Mouse (Mus musculus) kidney, embryonic 16.5 days (tissue): ENCODE measurements around the gene Tubg2. TPM values are rescaled to one million over a fixed set of nuclear protein-coding genes. Genes with fewer than 3 reads are reported as not detected.

Source experiments
- ATAC-seq: fragments of 200-750 bp; cut with Nextera tagmentation; 2 replicates; pipeline ENCODE4 v1.8.0; 2017; ENCODE audit warnings: moderate TSS enrichment; ENCODE audit not compliant: low FRiP score, low TSS enrichment
- H3K27ac ChIP-seq: fragments of 300-500 bp; sonication (generic); 2 replicates; pipeline ENCODE4 v1.5.1; 2014; ENCODE audit warnings: low read length
- H3K27me3 ChIP-seq: fragments of 300-500 bp; sonication (generic); 2 replicates; pipeline ENCODE4 v1.6.1; 2014; ENCODE audit warnings: low read length, control low read depth, mixed read lengths; ENCODE audit not compliant: insufficient read depth
- H3K36me3 ChIP-seq: fragments of 300-500 bp; sonication (generic); 2 replicates; pipeline ENCODE4 v1.6.1; 2014; ENCODE audit warnings: low read length, control low read depth, mixed read lengths; ENCODE audit not compliant: insufficient read depth
- H3K4me1 ChIP-seq: fragments of 300-500 bp; sonication (generic); 2 replicates; pipeline ENCODE4 v1.6.1; 2014; ENCODE audit warnings: low read length, control low read depth, mixed read lengths; ENCODE audit not compliant: insufficient read depth
- H3K4me2 ChIP-seq: fragments of 300-500 bp; sonication (generic); replicated peaks from 2 replicates; pipeline ENCODE4 v1.6.1; 2014; ENCODE audit warnings: low read depth, low read length
- H3K4me3 ChIP-seq: fragments of 300-500 bp; sonication (generic); 2 replicates; pipeline ENCODE4 v1.5.1; 2014; ENCODE audit warnings: mild to moderate bottlenecking, low read length
- H3K9ac ChIP-seq: fragments of 300-500 bp; sonication (generic); replicated peaks from 2 replicates; pipeline ENCODE4 v1.6.1; 2014; ENCODE audit warnings: low read length
- H3K9me3 ChIP-seq: fragments of 300-500 bp; sonication (generic); 2 replicates; pipeline ENCODE4 v1.6.1; 2016; ENCODE audit warnings: low read length, control low read depth
- WGBS: fragments of 180-500 bp; shearing (Covaris S2); extraction: QIAGEN DNeasy Blood & Tissue Kit; methylation state at CpG from one replicate; pipeline ENCODE4 v1.1.7; 2014; 5-methylcytosine and 5-hydroxymethylcytosine counted together
- polyA plus RNA-seq: library from polyadenylated mRNA; unstranded; fragments of >200 nt; fragmentation: Nextera tagmentation; extraction: Ambion mirVana; gene quantifications from 2 replicates; pipeline ENCODE4 v1.2.1, GENCODE M21; 2015

The Tubg2 gene
- polyA plus RNA-seq, 1 experiment from 2014 or later: 4.2 TPM

DNA sequence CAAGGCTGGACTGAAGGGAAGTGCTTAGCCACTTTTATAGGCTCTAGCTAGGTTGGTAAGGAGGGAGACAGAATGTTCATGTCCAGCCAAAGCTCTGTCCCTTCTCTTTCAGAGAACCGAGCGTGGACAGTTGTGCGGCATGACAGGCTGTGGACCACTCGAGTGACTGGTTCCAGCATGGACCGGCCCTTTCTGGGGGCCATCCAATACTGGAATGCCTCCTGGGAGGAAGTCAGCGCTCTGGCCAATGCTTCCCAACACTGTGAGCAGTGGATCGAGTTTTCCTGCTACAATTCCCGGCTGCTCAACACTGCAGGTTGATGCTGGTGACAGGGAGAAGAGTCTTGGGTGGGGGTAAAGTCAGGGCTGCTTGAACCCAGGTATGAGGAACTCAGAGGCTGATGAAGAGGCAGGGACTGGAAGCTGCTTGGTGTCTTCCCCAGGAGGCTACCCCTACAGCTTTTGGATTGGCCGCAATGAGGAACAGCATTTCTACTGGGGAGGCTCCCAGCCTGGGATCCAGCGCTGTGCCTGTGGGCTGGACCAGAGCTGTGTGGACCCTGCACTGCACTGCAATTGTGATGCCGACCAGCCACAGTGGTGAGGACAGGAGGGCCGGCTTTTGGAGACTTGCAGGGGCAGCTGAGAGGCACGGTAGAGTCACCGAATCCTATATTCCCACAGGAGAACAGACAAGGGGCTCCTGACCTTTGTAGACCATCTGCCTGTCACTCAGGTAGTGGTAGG, 27.2 kb downstream of the Tubg2 start:
- H3K4me2 ChIP-seq: no peak overlapping the region
- H3K27ac ChIP-seq: no peak overlapping the region
- no peaks in the 10 kb centered on the region for H3K9me3 ChIP-seq
- H3K9ac ChIP-seq: no peak overlapping the region
- no peak overlapping the region for H3K4me3 ChIP-seq
- WGBS: 77% methylated on average over 14 of the region's 14 CpGs
- ATAC-seq: no peak
- H3K36me3 ChIP-seq: peaks cover 9% of the 10 kb centered on the region
- peaks cover 4% of the 10 kb centered on the region; the same call in 1 of the 2 replicates for H3K4me1 ChIP-seq
- no peaks in the 10 kb centered on the region; the same call in 1 of the 2 replicates for H3K27me3 ChIP-seq

DNA sequence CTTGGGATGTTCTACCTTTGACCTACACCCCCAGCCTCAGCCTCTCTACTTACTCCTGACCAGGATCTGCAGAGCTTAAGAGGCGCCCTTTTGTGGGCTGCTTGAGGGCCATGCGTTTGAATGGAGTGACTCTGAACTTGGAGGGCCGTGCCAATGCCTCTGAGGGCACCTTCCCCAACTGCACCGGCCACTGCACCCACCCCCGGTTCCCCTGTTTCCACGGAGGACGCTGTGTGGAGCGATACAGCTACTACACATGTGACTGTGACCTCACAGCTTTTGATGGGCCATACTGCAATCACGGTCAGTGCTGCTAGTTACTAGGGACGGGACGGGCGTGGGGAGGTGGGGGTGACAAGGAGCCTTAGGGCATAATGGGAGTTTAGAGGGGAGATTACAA, 29.3 kb downstream of the Tubg2 start:
- Histone ChIP-seq H3K4me2 (no peak overlapping the region), H3K36me3 (peaks cover 9% of the 10 kb centered on the region), H3K4me1 (peaks cover 20% of the 10 kb centered on the region), H3K27ac (no peak overlapping the region), H3K4me3 (no peak overlapping the region), H3K27me3 (no peaks in the 10 kb centered on the region), H3K9me3 (no peaks in the 10 kb centered on the region), H3K9ac (no peak overlapping the region)
- no peak for ATAC-seq
- WGBS: 92% methylated on average over 12 of the region's 12 CpGs

DNA sequence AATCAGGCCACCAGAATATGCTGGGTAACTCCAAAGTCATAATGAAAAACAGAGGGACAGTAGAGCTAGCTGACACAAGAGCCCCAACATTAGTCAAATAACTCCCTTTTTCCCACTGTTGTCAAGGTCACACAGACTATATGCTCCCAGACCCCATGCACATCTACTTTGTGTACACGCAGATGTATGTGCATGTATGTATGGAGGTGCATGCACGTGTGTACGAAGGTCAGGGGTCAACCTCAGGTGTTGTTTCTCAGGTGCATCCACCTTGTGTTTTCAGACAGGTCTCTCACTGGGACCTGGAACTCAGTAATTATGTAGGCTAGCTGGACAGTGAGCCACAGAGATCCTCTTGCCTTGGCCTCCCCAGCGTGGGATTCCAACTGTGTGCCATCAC, 29.7 kb downstream of the Tubg2 start:
- Histone ChIP-seq H3K9me3 (no peaks in the 10 kb centered on the region), H3K27me3 (no peaks in the 10 kb centered on the region), H3K4me1 (peaks cover 24% of the 10 kb centered on the region), H3K4me2 (no peak overlapping the region), H3K9ac (no peak overlapping the region), H3K27ac (no peak overlapping the region), H3K36me3 (peaks cover 9% of the 10 kb centered on the region), H3K4me3 (no peak overlapping the region)
- ATAC-seq: no peak
- 92% methylated on average over 4 of the region's 4 CpGs for WGBS

- 94% methylated on average over 27 of the region's 27 CpGs for WGBS
- no peaks in the 10 kb centered on the region for H3K9me3 ChIP-seq
- no peak overlapping the region for H3K4me2 ChIP-seq
- H3K4me3 ChIP-seq: no peak overlapping the region
- no peak for ATAC-seq
- no peak overlapping the region for H3K9ac ChIP-seq
- no peaks in the 10 kb centered on the region for H3K27me3 ChIP-seq
- no peak overlapping the region for H3K27ac ChIP-seq
- peaks cover 9% of the 10 kb centered on the region for H3K36me3 ChIP-seq
- peaks cover 36% of the 10 kb centered on the region for H3K4me1 ChIP-seq
These were observed 31.0 kb downstream of the Tubg2 start for GRCm38 (mm10) chr11:101186526-101187247.

DNA sequence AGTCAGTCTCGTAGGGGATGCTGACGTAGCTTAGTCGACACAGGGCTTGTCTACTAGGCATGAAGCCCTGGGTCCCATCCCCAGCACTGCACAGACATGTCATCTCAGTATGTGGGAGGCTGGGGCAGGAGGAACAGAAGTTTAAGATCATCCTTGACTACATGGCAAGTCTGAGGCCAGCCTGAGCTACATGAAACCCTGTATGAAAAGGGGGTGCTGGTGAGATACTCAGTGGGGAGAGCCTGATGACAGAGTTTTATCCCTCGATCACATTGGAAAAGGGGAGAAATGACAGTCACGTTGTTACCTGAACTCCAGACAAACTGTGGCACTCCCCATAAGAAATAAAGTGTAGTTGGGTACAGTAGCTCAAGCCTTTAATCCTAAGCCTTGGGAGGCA, 31.8 kb downstream of the Tubg2 start:
- H3K9ac ChIP-seq: no peak overlapping the region
- no peaks in the 10 kb centered on the region for H3K9me3 ChIP-seq
- peaks cover 41% of the 10 kb centered on the region for H3K4me1 ChIP-seq
- no peak overlapping the region for H3K27ac ChIP-seq
- H3K36me3 ChIP-seq: peaks cover 13% of the 10 kb centered on the region
- ATAC-seq: no peak
- H3K4me3 ChIP-seq: no peak overlapping the region
- no peaks in the 10 kb centered on the region for H3K27me3 ChIP-seq
- WGBS: 93% methylated on average over 5 of the region's 5 CpGs
- H3K4me2 ChIP-seq: no peak overlapping the region

DNA sequence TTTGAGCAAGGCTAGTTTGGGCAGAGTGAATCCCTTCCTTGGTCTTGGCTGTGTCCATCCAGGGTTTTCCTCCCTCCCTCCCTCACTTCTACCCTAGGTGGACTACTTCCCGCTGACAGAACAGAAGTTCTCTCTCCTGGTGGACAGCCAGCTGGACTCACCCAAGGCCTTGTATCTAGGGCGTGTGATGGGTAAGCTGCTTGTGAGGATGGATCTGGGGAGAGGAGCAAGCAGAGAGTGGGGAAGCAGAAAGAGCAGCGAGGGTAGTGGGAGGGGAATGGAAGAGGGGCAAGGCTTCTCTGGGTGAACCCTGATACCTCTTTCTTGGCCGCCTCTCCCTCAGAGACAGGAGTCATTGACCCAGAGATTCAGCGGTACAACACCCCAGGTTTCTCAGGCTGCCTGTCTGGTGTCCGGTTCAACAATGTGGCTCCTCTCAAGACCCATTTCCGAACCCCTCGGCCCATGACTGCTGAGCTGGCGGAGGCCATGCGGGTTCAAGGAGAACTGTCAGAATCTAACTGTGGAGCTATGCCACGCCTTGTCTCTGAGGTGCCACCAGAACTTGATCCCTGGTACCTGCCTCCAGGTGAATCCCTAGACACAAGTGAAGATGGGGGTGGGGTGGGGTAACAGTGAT, 32.6 kb downstream of the Tubg2 start:
- Histone ChIP-seq H3K27ac (peak overlapping the region; percentile 94), H3K9me3 (no peaks in the 10 kb centered on the region), H3K9ac (peak overlapping the region; percentile 22; the same call in 1 of the 2 replicates), H3K36me3 (peaks cover 17% of the 10 kb centered on the region), H3K4me1 (peaks cover 41% of the 10 kb centered on the region), H3K27me3 (no peaks in the 10 kb centered on the region), H3K4me2 (no peak overlapping the region), H3K4me3 (no peak overlapping the region)
- 63% methylated on average over 11 of the region's 11 CpGs for WGBS
- ATAC-seq: no peak

DNA sequence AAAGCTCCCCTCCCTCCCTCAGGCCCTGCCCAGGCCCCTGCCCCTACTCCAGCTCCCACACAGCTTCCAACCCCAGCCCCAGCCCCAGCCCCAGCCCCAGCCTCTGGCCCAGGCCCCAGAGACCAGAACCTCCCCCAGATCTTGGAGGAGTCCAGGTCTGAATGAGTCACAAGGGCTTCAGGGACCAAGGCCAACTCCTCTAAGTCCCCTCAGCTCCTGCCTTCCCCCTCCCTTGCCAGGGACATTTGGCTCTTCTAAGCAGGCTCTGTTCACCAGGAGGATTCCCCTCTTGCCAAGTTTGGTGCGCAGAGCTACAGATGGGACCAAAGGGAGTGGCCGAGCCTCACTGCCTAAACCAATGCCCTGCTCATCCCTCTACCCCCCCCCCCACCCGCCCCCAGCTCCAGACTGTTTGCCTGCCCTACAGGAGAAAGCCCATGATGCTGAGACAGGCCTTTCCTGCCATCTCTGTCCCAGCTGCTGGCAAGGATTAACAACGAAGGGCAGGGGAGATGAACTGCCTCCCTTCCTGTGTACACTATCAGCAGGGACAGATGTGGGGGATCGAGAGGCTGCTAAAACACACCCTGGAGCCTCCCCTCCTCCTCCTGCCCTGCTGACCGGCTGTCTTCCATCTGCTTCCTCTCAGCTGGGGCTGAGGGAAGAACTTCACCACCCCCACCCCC, 33.9 kb downstream of the Tubg2 start:
- Histone ChIP-seq H3K9me3 (no peaks in the 10 kb centered on the region), H3K27me3 (no peaks in the 10 kb centered on the region), H3K4me3 (no peak overlapping the region), H3K9ac (peak overlapping the region; percentile 18), H3K4me2 (peak overlapping the region; percentile 38), H3K36me3 (peaks cover 25% of the 10 kb centered on the region), H3K4me1 (peaks cover 41% of the 10 kb centered on the region), H3K27ac (peak overlapping the region; percentile 94)
- peak; percentile 89 for ATAC-seq
- 14% methylated on average over 6 of the region's 6 CpGs for WGBS

DNA sequence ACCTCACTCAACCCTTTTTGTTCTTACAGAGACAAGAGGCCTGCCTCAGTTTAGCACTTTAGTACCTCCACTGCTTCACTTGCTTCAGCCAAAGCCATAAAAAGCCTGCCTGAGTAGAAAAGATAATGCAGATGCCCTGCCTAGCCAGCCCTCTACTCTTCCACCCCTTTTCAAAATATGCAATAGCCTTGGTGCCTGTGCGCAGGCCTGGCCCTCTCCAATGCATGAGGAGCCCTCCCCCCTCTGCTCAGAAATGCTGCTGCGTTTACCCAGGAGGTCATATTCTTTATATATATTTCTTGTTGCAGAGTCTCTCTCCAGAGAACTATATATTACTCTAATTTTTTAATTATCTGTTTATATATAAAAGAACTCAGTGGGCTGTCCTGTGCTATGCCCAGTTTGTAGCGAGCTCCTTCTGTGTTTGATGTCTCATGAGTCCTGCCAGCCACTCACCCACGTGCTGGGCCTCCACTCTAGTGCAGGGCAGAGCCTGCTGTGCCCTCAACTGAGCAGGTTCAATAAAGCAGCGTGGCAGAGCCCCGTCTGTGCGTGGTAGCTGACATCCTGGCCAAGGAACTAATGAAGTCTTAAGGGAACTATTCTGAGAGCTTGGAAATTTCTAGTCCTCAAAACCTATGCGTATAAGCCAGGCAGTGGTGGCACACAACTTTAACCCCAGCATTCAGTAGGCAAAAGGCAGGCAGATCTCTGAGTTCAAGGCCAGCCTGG, 34.6 kb downstream of the Tubg2 start:
- Histone ChIP-seq H3K4me1 (peaks cover 41% of the 10 kb centered on the region), H3K9me3 (no peaks in the 10 kb centered on the region), H3K27ac (peak overlapping the region; percentile 94), H3K9ac (0 out of 2 replicates have a peak overlapping the region, but pooled peaks have one; percentile 12), H3K27me3 (no peaks in the 10 kb centered on the region), H3K4me2 (no peak overlapping the region), H3K36me3 (peaks cover 25% of the 10 kb centered on the region), H3K4me3 (no peak overlapping the region)
- 32% methylated on average over 8 of the region's 8 CpGs for WGBS
- peak; percentile 36; the same call in 1 of the 2 replicates for ATAC-seq
